Mouse (Mus musculus) G1E (cell line): ENCODE measurements around the gene Mfrp.

Source experiments
- CTCF ChIP-seq: IDR thresholded peaks from 2 replicates; pipeline ENCODE4 v1.5.1; 2012; ENCODE audit warnings: low read depth, low read length, inconsistent platforms, mixed read lengths
- GATA1 ChIP-seq: IDR thresholded peaks from 2 replicates; pipeline ENCODE4 v1.6.1; 2012; ENCODE audit warnings: borderline replicate concordance, low read length, inconsistent platforms, mixed read lengths
- GATA2 ChIP-seq: IDR thresholded peaks from 2 replicates; pipeline ENCODE4 v1.6.1; 2012; ENCODE audit warnings: low read depth, low read length, inconsistent platforms, borderline replicate concordance
- POLR2AphosphoS5 ChIP-seq: IDR thresholded peaks from 2 replicates; pipeline ENCODE4 v1.6.1; 2012; ENCODE audit warnings: low read depth, low read length, inconsistent platforms; ENCODE audit not compliant: insufficient replicate concordance
- TAL1 ChIP-seq: conservative IDR thresholded peaks from 2 replicates; pipeline ENCODE4 v1.6.1; 2012; ENCODE audit warnings: low read depth, low read length, inconsistent platforms, mixed read lengths

- TF ChIP-seq CTCF (no peak), GATA1 (no peak), POLR2AphosphoS5 (no peak), TAL1 (no peak), GATA2 (no peak)
These were observed 42.9 kb upstream of the Mfrp start for GRCm38 (mm10) chr9:44058606-44059005.
